In genomic region chr11:85524841-85525500, GRCm38 (mm10) we compare ENCODE assay signal across 8 mouse cellular contexts.
DNase-seq lines count a peak whose midpoint lies in the region; ATAC-seq and TF ChIP-seq lines count a peak whose summit lies in the region.

No protein-coding gene starts in this region.

- peaks cover 24% of the 10 kb centered on the region for H3K4me1 ChIP-seq in heart, adult 2 months (ENCODE audit: control insufficient read depth, insufficient read depth, low read length)
- H3K4me1 ChIP-seq in intestine, postnatal 0 days (replicated peaks; ENCODE audit: control insufficient read depth, insufficient read depth, low read length): 0 out of 2 replicates have a peak, but pooled peaks cover 3% of the 10 kb centered on the region
- peaks cover 19% of the 10 kb centered on the region for H3K4me1 ChIP-seq in midbrain, embryonic 15.5 days

- H3K27ac ChIP-seq in heart, adult 2 months: peak overlapping the region; percentile 68
- no peak overlapping the region for H3K27ac ChIP-seq in intestine, postnatal 0 days (ENCODE audit: low read depth, low read length)
- no peak overlapping the region for H3K27ac ChIP-seq in midbrain, embryonic 15.5 days

- peak overlapping the region; percentile 33 for H3K4me3 ChIP-seq in heart, adult 2 months
- H3K4me3 ChIP-seq in intestine, postnatal 0 days (ENCODE audit: low read depth, low read length): no peak overlapping the region
- no peak overlapping the region for H3K4me3 ChIP-seq in midbrain, embryonic 15.5 days

- intact Hi-C loops in heart, adult 2 months (cut with DNase I): loop anchor here (2.0 kb wide), 1 partner anchor 48 kb away; no protein-coding TSS in a partner anchor

- H3K4me2 ChIP-seq in intestine, postnatal 0 days (replicated peaks; ENCODE audit: low read depth): peak overlapping the region; percentile 30; the same call in 1 of the 2 replicates
- H3K4me2 ChIP-seq in midbrain, embryonic 15.5 days: peak overlapping the region; percentile 65

- 0 out of 2 replicates have a peak, but pooled peaks have one; percentile 41 for TF ChIP-seq POLR2A in heart, adult 2 months (IDR thresholded peaks at IDR 0.05; ENCODE audit: insufficient read depth, low read depth, low read length)

- ATAC-seq in intestine, postnatal 0 days: 0 out of 2 replicates have a peak, but pooled peaks have one; percentile 16
- ATAC-seq in midbrain, embryonic 15.5 days (replicated peaks): no peak

- TF ChIP-seq CTCF in heart, adult 2 months (IDR thresholded peaks at IDR 0.05): no peak
- no peak for TF ChIP-seq CTCF in intestine, postnatal 0 days (IDR thresholded peaks at IDR 0.05; ENCODE audit: low read depth)

- H3K36me3 ChIP-seq in heart, adult 2 months (ENCODE audit: control insufficient read depth, insufficient read depth, low read length): no peaks in the 10 kb centered on the region; the same call in 1 of the 2 replicates
- no peaks in the 10 kb centered on the region for H3K36me3 ChIP-seq in intestine, postnatal 0 days (ENCODE audit: control insufficient read depth, insufficient read depth)
- H3K36me3 ChIP-seq in midbrain, embryonic 15.5 days (replicated peaks): no peaks in the 10 kb centered on the region

- H3K79me2 ChIP-seq in heart, adult 2 months (replicated peaks; ENCODE audit: control insufficient read depth, insufficient read depth, low read length): no peaks in the 10 kb centered on the region

- WGBS in heart, adult 2 months: 11% methylated on average over 16 of the region's 16 CpGs
- 46% methylated on average over 16 of the region's 16 CpGs for WGBS in intestine, postnatal 0 days
- WGBS in midbrain, embryonic 15.5 days: 10% methylated on average over 16 of the region's 16 CpGs

- no peaks in the 10 kb centered on the region for H3K27me3 ChIP-seq in heart, adult 2 months (ENCODE audit: control insufficient read depth, insufficient read depth, low read length)
- no peaks in the 10 kb centered on the region for H3K27me3 ChIP-seq in intestine, postnatal 0 days (replicated peaks; ENCODE audit: control insufficient read depth, insufficient read depth, low read length)
- peaks cover 41% of the 10 kb centered on the region for H3K27me3 ChIP-seq in midbrain, embryonic 15.5 days (replicated peaks)

- TF ChIP-seq EP300 in heart, adult 2 months (IDR thresholded peaks at IDR 0.05; ENCODE audit: insufficient read depth, low read depth, low read length): 0 out of 2 replicates have a peak, but pooled peaks have one; percentile 33

- peak overlapping the region; percentile 10; the same call in 1 of the 2 replicates for H3K9ac ChIP-seq in heart, adult 2 months (ENCODE audit: low read depth, low read length)
- H3K9ac ChIP-seq in intestine, postnatal 0 days (ENCODE audit: low read depth, low read length): no peak overlapping the region
- H3K9ac ChIP-seq in midbrain, embryonic 15.5 days: no peak overlapping the region

- peak; percentile 46 for DNase-seq in Muller cell, postnatal 12 days (ENCODE audit: inconsistent ontology term)
- DNase-seq in embryo, embryonic 9.5 days (ENCODE audit: extremely low spot score): peak; percentile 25
- DNase-seq in heart, adult 2 months: peak; percentile 55 to 74
- DNase-seq in liver: peak; percentile 40
- DNase-seq in spleen, postnatal 10 days (ENCODE audit: low spot score in 2 of 2): no peak
- DNase-seq in thymus, postnatal 14 days: no peak

- H3K9me3 ChIP-seq in intestine, postnatal 0 days (ENCODE audit: control insufficient read depth): no peaks in the 10 kb centered on the region
- no peaks in the 10 kb centered on the region for H3K9me3 ChIP-seq in midbrain, embryonic 15.5 days

Comparison
In these comparisons a context has a peak if more than half of its experiments do, and no peak if none do; other contexts are left out.
1. DNase-seq: peak in Muller cell, postnatal 12 days (single experiment), embryo, embryonic 9.5 days (single experiment), heart, adult 2 months (2 of 2) and liver (single experiment); none in spleen, postnatal 10 days (0 of 2) and thymus, postnatal 14 days (single experiment).